Mouse (Mus musculus) 3T3-L1 (cell line): ENCODE measurements at regions not wholly inside any gene's neighbourhood (a gene's known extent, or its start where the extent isn't known, plus 50 kb on each side); places are given as distances from the start of the nearest gene placed in this dataset.

ENCODE experiments used
- DNase-seq: peaks from one replicate; pipeline ENCODE4 v3.0.0-alpha.2; 2015; ENCODE audit warnings: low read depth, low spot score

- peak; percentile 91 for DNase-seq
These were observed 53.3 kb upstream of the Usp3 start for GRCm38 (mm10) chr9:66646226-66646625.

- DNase-seq: no peak
These were observed 58.4 kb upstream of the Usp3 start for GRCm38 (mm10) chr9:66651306-66651705.

- DNase-seq: no peak
These were observed 56.2 kb upstream of the Car12 start for GRCm38 (mm10) chr9:66657116-66657758.

- no peak for DNase-seq
These were observed 54.7 kb upstream of the Car12 start for GRCm38 (mm10) chr9:66658707-66659242.

GRCm38 (mm10) chr9:66659781-66660445 is 53.6 kb upstream of the Car12 start:
- DNase-seq: no peak

GRCm38 (mm10) chr9:66661596-66661995 is 51.9 kb upstream of the Car12 start:
- no peak for DNase-seq

GRCm38 (mm10) chr9:66662443-66662842 is 51.0 kb upstream of the Car12 start:
- no peak for DNase-seq
